Mouse (Mus musculus) liver, embryonic 14.5 days (tissue): Measurements from ENCODE around the gene Prcd.

Experiments
- CTCF ChIP-seq: IDR thresholded peaks from 2 replicates; pipeline ENCODE4 v1.5.1; 2016; ENCODE audit warnings: antibody characterized with exemption, low read depth, control low read depth
- EP300 ChIP-seq: IDR thresholded peaks from 2 replicates; pipeline ENCODE4 v1.6.1; 2016; ENCODE audit warnings: antibody characterized with exemption, low read depth

- TF ChIP-seq EP300 (no peak), CTCF (no peak)
Observed at GRCm38 (mm10) chr11:116697521-116697920, 44.2 kb downstream of the Prcd start.
